Mouse (Mus musculus) intestine, embryonic 16.5 days (tissue): ENCODE measurements around the gene Stk11ip. TPM values are rescaled to one million over a fixed set of nuclear protein-coding genes. Genes with fewer than 3 reads are reported as not detected.
A peak's percentile ranks its signal among the peaks of the same experiment; 100 is the strongest.

ENCODE experiments used
- ATAC-seq: fragments of 200-750 bp; cut with Nextera tagmentation; 2 replicates; pipeline ENCODE4 v1.8.0; 2017; ENCODE audit warnings: moderate TSS enrichment, moderate library complexity
- H3K27ac ChIP-seq: fragments of 300-500 bp; sonication (generic); 2 replicates; pipeline ENCODE4 v1.5.1; 2014; ENCODE audit warnings: mild to moderate bottlenecking, low read length
- H3K27me3 ChIP-seq: fragments of 300-500 bp; sonication (generic); replicated peaks from 2 replicates; pipeline ENCODE4 v1.6.1; 2014; ENCODE audit warnings: low read length, control low read depth, mixed read lengths; ENCODE audit not compliant: control insufficient read depth, insufficient read depth
- H3K36me3 ChIP-seq: fragments of 300-500 bp; sonication (generic); 2 replicates; pipeline ENCODE4 v1.6.1; 2014; ENCODE audit warnings: low read length, control low read depth; ENCODE audit not compliant: control insufficient read depth, insufficient read depth
- H3K4me1 ChIP-seq: fragments of 300-500 bp; sonication (generic); 2 replicates; pipeline ENCODE4 v1.6.1; 2014; ENCODE audit warnings: low read length, control low read depth, mixed read lengths; ENCODE audit not compliant: control insufficient read depth, insufficient read depth
- H3K4me2 ChIP-seq: fragments of 300-500 bp; sonication (generic); 2 replicates; pipeline ENCODE4 v1.6.1; 2014; ENCODE audit warnings: low read depth, low read length, control low read depth
- H3K4me3 ChIP-seq: fragments of 300-500 bp; sonication (generic); 2 replicates; pipeline ENCODE4 v1.5.1; 2014; ENCODE audit warnings: mild to moderate bottlenecking, low read length
- H3K9ac ChIP-seq: fragments of 300-500 bp; sonication (generic); 2 replicates; pipeline ENCODE4 v1.6.1; 2014; ENCODE audit warnings: low read depth, low read length
- H3K9me3 ChIP-seq: fragments of 300-500 bp; sonication (generic); 2 replicates; pipeline ENCODE4 v1.6.1; 2016; ENCODE audit warnings: low read length, control low read depth; ENCODE audit not compliant: control insufficient read depth
- WGBS: fragments of 180-500 bp; shearing (Covaris S2); extraction: QIAGEN DNeasy Blood & Tissue Kit; methylation state at CpG from one replicate; pipeline ENCODE4 v1.1.7; 2014; 5-methylcytosine and 5-hydroxymethylcytosine counted together
- polyA plus RNA-seq: library from polyadenylated mRNA; unstranded; fragments of >200 nt; fragmentation: Nextera tagmentation; extraction: Ambion mirVana; gene quantifications from 2 replicates; pipeline ENCODE4 v1.2.1, GENCODE M21; 2015

Gene Stk11ip
- polyA plus RNA-seq, 1 experiment from 2014 or later: 16.6 TPM

GRCm38 (mm10) chr1:75533325-75534252, 12.3 kb downstream of the Stk11ip start:
- Histone ChIP-seq H3K36me3 (peaks cover 6% of the 10 kb centered on the region), H3K9me3 (no peaks in the 10 kb centered on the region), H3K4me1 (0 out of 2 replicates have a peak, but pooled peaks cover under 1% of the 10 kb centered on the region), H3K9ac (no peak overlapping the region), H3K27ac (no peak overlapping the region), H3K4me2 (no peak overlapping the region), H3K4me3 (no peak overlapping the region), H3K27me3 (no peaks in the 10 kb centered on the region)
- 88% methylated on average over 19 of the region's 19 CpGs for WGBS
- no peak for ATAC-seq

DNA sequence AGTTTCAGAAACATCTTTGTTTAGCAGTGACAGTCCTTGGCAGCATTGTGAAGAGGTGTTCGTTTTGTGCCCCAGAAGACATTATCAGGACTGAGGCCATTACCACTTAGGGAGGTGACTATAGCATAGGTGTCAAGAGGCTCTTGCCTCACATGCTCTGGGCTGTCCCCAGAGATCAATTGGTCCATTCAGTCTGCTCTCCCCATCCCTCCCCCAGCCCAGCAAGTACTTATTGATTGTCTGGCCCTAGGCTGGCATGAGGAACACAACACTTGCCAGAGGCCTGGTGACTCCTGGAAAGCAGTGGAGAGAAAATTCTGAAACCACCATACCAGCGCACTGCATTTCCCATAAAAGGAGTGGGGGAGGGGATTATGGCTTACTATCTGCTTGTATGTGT, 16.3 kb downstream of the Stk11ip start:
- no peak overlapping the region for H3K4me3 ChIP-seq
- no peak overlapping the region for H3K27ac ChIP-seq
- 0 out of 2 replicates have a peak, but pooled peaks cover 5% of the 10 kb centered on the region for H3K4me1 ChIP-seq
- H3K9me3 ChIP-seq: no peaks in the 10 kb centered on the region
- no peak for ATAC-seq
- H3K27me3 ChIP-seq: no peaks in the 10 kb centered on the region
- peaks cover 6% of the 10 kb centered on the region for H3K36me3 ChIP-seq
- H3K4me2 ChIP-seq: no peak overlapping the region
- H3K9ac ChIP-seq: no peak overlapping the region
- WGBS: 76% methylated on average over 2 of the region's 2 CpGs

DNA sequence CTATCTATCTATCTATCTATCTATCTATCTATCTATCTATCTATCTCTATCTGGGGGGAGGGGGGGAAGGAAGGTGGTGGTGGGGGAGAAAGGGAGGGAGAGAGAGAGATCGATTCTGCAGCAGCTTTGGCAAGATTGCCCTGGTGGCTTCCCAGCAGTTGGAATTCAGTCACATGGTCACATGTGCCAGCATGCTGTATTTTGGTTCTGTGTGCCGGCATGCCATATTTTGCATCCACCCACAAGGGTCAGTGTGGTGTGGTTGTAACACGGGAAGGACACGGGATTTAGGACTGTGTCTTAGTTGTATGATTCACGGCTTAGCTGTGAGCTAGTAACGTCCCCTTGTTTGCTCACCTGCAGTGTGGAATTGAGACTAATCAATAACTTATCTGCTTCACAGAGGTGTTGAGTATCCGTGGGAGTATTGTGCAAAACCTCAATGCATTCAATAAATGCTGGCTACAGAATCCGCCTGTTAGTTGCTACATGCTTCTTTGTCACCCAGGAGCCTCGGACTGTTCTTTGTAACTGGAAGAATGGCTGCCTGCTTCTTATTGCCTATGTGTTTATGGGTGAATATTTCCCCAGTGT, 17.4 kb downstream of the Stk11ip start:
- H3K4me2 ChIP-seq: no peak overlapping the region
- H3K9me3 ChIP-seq: no peaks in the 10 kb centered on the region
- peak; percentile 40 for ATAC-seq
- H3K27ac ChIP-seq: peak overlapping the region; percentile 27; the same call in 1 of the 2 replicates
- H3K27me3 ChIP-seq: no peaks in the 10 kb centered on the region
- WGBS: 61% methylated on average over 9 of the region's 9 CpGs
- H3K36me3 ChIP-seq: peaks cover 6% of the 10 kb centered on the region; the same call in 1 of the 2 replicates
- no peak overlapping the region for H3K4me3 ChIP-seq
- no peak overlapping the region for H3K9ac ChIP-seq
- H3K4me1 ChIP-seq: 0 out of 2 replicates have a peak, but pooled peaks cover 5% of the 10 kb centered on the region

GRCm38 (mm10) chr1:75541496-75541895, 20.2 kb downstream of the Stk11ip start:
- H3K27ac ChIP-seq: no peak overlapping the region
- no peak overlapping the region for H3K4me3 ChIP-seq
- no peak for ATAC-seq
- no peaks in the 10 kb centered on the region for H3K27me3 ChIP-seq
- WGBS: 86% methylated on average over 7 of the region's 7 CpGs
- H3K36me3 ChIP-seq: 0 out of 2 replicates have a peak, but pooled peaks cover 2% of the 10 kb centered on the region
- H3K4me2 ChIP-seq: no peak overlapping the region
- no peak overlapping the region for H3K9ac ChIP-seq
- peaks cover 10% of the 10 kb centered on the region for H3K4me1 ChIP-seq
- no peaks in the 10 kb centered on the region for H3K9me3 ChIP-seq

GRCm38 (mm10) chr1:75544351-75544750, 23.0 kb downstream of the Stk11ip start:
- H3K4me2 ChIP-seq: no peak overlapping the region
- 92% methylated on average over 6 of the region's 6 CpGs for WGBS
- no peaks in the 10 kb centered on the region for H3K27me3 ChIP-seq
- no peak for ATAC-seq
- H3K9me3 ChIP-seq: no peaks in the 10 kb centered on the region
- no peaks in the 10 kb centered on the region for H3K36me3 ChIP-seq
- no peak overlapping the region for H3K9ac ChIP-seq
- H3K4me1 ChIP-seq: peaks cover 11% of the 10 kb centered on the region
- no peak overlapping the region for H3K27ac ChIP-seq
- H3K4me3 ChIP-seq: no peak overlapping the region

- Histone ChIP-seq H3K9me3 (no peaks in the 10 kb centered on the region), H3K4me2 (peak within 1 kb of the TSS; percentile 90), H3K4me1 (peaks cover 11% of the 10 kb centered on the region), H3K27ac (peak within 1 kb of the TSS; percentile 57), H3K4me3 (peak within 1 kb of the TSS; percentile 77), H3K9ac (peak within 1 kb of the TSS; percentile 89), H3K36me3 (no peaks in the 10 kb centered on the region; the same call in 1 of the 2 replicates), H3K27me3 (no peaks in the 10 kb centered on the region)
- peak; percentile 90 for ATAC-seq
- 1% methylated on average over 56 of the region's 64 CpGs for WGBS
Observed at GRCm38 (mm10) chr1:75545965-75546956, 24.9 kb downstream of the Stk11ip start, which contains the start of gene Slc4a3. TSS of gene Slc4a3 (plus strand) at chr1:75546266.

DNA sequence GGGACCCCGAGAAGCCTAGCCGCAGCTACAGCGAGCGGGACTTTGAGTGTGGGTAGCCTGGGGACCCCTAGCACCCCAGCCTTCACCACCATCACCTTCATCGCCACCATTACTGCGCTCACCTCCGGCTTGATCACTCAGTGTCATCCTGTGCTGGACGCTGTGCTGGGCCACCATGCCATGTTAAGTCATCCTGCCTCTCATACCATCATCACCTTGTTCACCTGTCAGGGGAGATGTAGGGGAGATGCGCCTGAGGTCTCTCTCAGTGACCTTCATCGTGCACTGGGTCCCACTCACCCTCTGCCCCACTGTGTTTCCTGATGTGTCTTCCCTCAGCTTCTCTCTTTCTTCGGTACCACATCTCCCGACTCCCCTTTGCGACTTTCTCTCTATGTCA, 26.0 kb downstream of the Stk11ip start:
- Histone ChIP-seq H3K9me3 (no peaks in the 10 kb centered on the region), H3K4me2 (0 out of 2 replicates have a peak overlapping the region, but pooled peaks have one; percentile 90), H3K9ac (no peak overlapping the region), H3K27ac (no peak overlapping the region), H3K4me1 (peaks cover 11% of the 10 kb centered on the region), H3K27me3 (no peaks in the 10 kb centered on the region), H3K36me3 (no peaks in the 10 kb centered on the region; the same call in 1 of the 2 replicates), H3K4me3 (no peak overlapping the region)
- 94% methylated on average over 13 of the region's 13 CpGs for WGBS
- no peak for ATAC-seq

GRCm38 (mm10) chr1:75548083-75548482, 26.8 kb downstream of the Stk11ip start:
- Histone ChIP-seq H3K4me1 (peaks cover 11% of the 10 kb centered on the region), H3K27ac (no peak overlapping the region), H3K9ac (no peak overlapping the region), H3K36me3 (no peaks in the 10 kb centered on the region; the same call in 1 of the 2 replicates), H3K9me3 (no peaks in the 10 kb centered on the region), H3K4me2 (no peak overlapping the region), H3K27me3 (no peaks in the 10 kb centered on the region), H3K4me3 (no peak overlapping the region)
- no peak for ATAC-seq
- 86% methylated on average over 3 of the region's 3 CpGs for WGBS
